Comparison of ENCODE assay signal across 9 mouse cellular contexts in the genomic region with DNA sequence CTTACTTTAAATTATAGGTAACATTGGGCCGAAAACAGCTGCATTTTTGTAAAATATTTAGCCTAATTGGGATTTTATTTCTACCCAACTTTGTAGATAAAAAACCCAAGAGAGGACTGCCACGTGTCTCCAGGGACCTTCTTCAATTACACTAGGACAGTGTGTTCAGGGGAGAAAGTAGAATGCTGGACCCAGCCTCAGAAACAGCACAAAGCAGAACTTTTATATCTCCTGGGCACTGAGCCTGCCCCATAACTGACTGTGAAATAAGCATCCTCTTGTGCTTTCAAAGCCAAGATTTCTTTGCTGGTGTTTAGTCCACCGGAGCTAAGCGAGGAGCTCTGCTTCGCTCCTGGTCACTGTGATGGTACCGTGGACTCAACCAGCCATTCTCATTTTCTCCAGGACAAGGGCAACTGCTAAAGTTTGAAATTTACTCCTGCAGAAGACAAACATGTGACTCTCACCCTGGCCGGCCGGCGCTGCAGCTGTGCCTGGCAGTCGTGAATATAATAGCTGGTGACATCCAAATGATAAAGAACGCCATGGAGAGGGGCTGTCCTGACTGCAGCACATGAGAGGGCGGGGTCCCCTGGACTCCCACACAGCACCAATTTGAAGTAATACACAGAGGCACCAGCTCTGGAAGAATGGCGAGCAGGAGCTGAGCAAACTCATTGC.
DNase-seq lines count a peak whose midpoint lies in the region; ATAC-seq and TF ChIP-seq lines count a peak whose summit lies in the region.
"Had no signal": no experiment of that assay in that cellular context is flagged by ENCODE, and none has a peak within 500 bp of the region (broad histone marks: within the 10 kb centered on the region; RNA-seq: fewer than 3 reads in every experiment).

No protein-coding gene starts in this region.

- no peak overlapping the region for H3K4me3 ChIP-seq in heart, postnatal 0 days (ENCODE audit: low read depth, low read length)
- no peak overlapping the region for H3K4me3 ChIP-seq in hindbrain, embryonic 12.5 days
- H3K4me3 ChIP-seq in stomach, embryonic 16.5 days (replicated peaks; ENCODE audit: low read length), result no peak overlapping the region

- peak; percentile 34 for ATAC-seq in heart, postnatal 0 days (ENCODE audit: insufficient read depth, low read depth)
- ATAC-seq in hindbrain, embryonic 12.5 days (ENCODE audit: low FRiP score), result peak; percentile 21; the same call in 1 of the 2 replicates
- no peak for ATAC-seq in stomach, embryonic 16.5 days (ENCODE audit: insufficient read depth, low FRiP score)
- ATAC-seq: liver, postnatal 0 days had no signal

- no peak for TF ChIP-seq CTCF in heart, postnatal 0 days (IDR thresholded peaks at IDR 0.05; ENCODE audit: low read depth)

- H3K27ac ChIP-seq in heart, postnatal 0 days (ENCODE audit: low read depth), result peak overlapping the region; percentile 52
- H3K27ac ChIP-seq in hindbrain, embryonic 12.5 days, result 0 out of 2 replicates have a peak overlapping the region, but pooled peaks have one; percentile 24
- peak overlapping the region; percentile 5; the same call in 1 of the 2 replicates for H3K27ac ChIP-seq in stomach, embryonic 16.5 days (ENCODE audit: low read length)

- 0 out of 2 replicates have a peak overlapping the region, but pooled peaks have one; percentile 23 for H3K4me2 ChIP-seq in heart, postnatal 0 days (ENCODE audit: low read depth, low read length)
- no peak overlapping the region for H3K4me2 ChIP-seq in hindbrain, embryonic 12.5 days (replicated peaks)
- no peak overlapping the region for H3K4me2 ChIP-seq in stomach, embryonic 16.5 days (ENCODE audit: low read depth, low read length)

- no peaks in the 10 kb centered on the region for H3K36me3 ChIP-seq in heart, postnatal 0 days (replicated peaks; ENCODE audit: control insufficient read depth, insufficient read depth, low read length)
- H3K36me3 ChIP-seq in hindbrain, embryonic 12.5 days, result no peaks in the 10 kb centered on the region
- no peaks in the 10 kb centered on the region for H3K36me3 ChIP-seq in stomach, embryonic 16.5 days (ENCODE audit: control insufficient read depth, insufficient read depth, low read length)

- peak; percentile 42 for DNase-seq in heart, postnatal 0 days (ENCODE audit: low spot score)
- no peak for DNase-seq in heart, postnatal 4 days
- peak; percentile 29 for DNase-seq in retina, postnatal 1 day
- DNase-seq in retina, embryonic 14.5 days (ENCODE audit: low spot score), result no peak
- DNase-seq in embryo, embryonic 9.5 days (ENCODE audit: extremely low spot score), result no peak
- DNase-seq: liver, postnatal 0 days; right cerebral cortex, postnatal 4 days had no signal

- TF ChIP-seq EP300 in heart, postnatal 0 days (IDR thresholded peaks at IDR 0.05; ENCODE audit: low read depth), result no peak

- WGBS in heart, postnatal 0 days, result 30% methylated on average over 13 of the region's 13 CpGs
- WGBS in hindbrain, embryonic 12.5 days, result 64% methylated on average over 13 of the region's 13 CpGs
- 50% methylated on average over 13 of the region's 13 CpGs for WGBS in stomach, embryonic 16.5 days

- H3K9ac ChIP-seq in heart, postnatal 0 days (replicated peaks; ENCODE audit: low read depth, low read length), result no peak overlapping the region
- H3K9ac ChIP-seq in hindbrain, embryonic 12.5 days, result no peak overlapping the region
- no peak overlapping the region for H3K9ac ChIP-seq in stomach, embryonic 16.5 days (ENCODE audit: low read length)
- H3K9ac ChIP-seq: liver, postnatal 0 days had no signal

- no peaks in the 10 kb centered on the region for H3K9me3 ChIP-seq in heart, postnatal 0 days (replicated peaks; ENCODE audit: control insufficient read depth, low read length)
- H3K9me3 ChIP-seq in hindbrain, embryonic 12.5 days (replicated peaks), result no peaks in the 10 kb centered on the region
- H3K9me3 ChIP-seq in stomach, embryonic 16.5 days (replicated peaks; ENCODE audit: control insufficient read depth, low read length), result no peaks in the 10 kb centered on the region

- peaks cover 68% of the 10 kb centered on the region for H3K4me1 ChIP-seq in heart, postnatal 0 days (ENCODE audit: control insufficient read depth, insufficient read depth)
- peaks cover 25% of the 10 kb centered on the region for H3K4me1 ChIP-seq in hindbrain, embryonic 12.5 days
- peaks cover 44% of the 10 kb centered on the region for H3K4me1 ChIP-seq in stomach, embryonic 16.5 days (ENCODE audit: control insufficient read depth, insufficient read depth, low read length)

- no peaks in the 10 kb centered on the region for H3K27me3 ChIP-seq in heart, postnatal 0 days (ENCODE audit: control insufficient read depth, insufficient read depth, low read length)
- no peaks in the 10 kb centered on the region for H3K27me3 ChIP-seq in hindbrain, embryonic 12.5 days
- H3K27me3 ChIP-seq in stomach, embryonic 16.5 days (ENCODE audit: control insufficient read depth, insufficient read depth, low read length), result no peaks in the 10 kb centered on the region

Comparison
In these comparisons a context has a peak if more than half of its experiments do, and no peak if none do; other contexts are left out.
1. DNase-seq: peak in heart, postnatal 0 days (single experiment) and retina, postnatal 1 day (single experiment); none in heart, postnatal 4 days (single experiment), retina, embryonic 14.5 days (single experiment) and embryo, embryonic 9.5 days (single experiment).
2. Peak in every context shown above with its lines, with median percentiles within 50 percentile points of each other: H3K27ac ChIP-seq.